Mouse (Mus musculus) liver, adult (tissue): ENCODE results near the gene Hlf.

ENCODE experiments used
- GATA4 ChIP-seq: IDR thresholded peaks from 2 replicates; pipeline ENCODE4 v1.6.1; 2014; ENCODE audit warnings: mild to moderate bottlenecking, low read length; ENCODE audit not compliant: insufficient replicate concordance

The Hlf gene

GRCm38 (mm10) chr11:90358063-90358462 lies 32.6 kb downstream of the Hlf start:
- TF ChIP-seq GATA4 = peak; percentile 56; the same call in 1 of the 2 replicates

- TF ChIP-seq GATA4 = no peak
These were observed 33.3 kb downstream of the Hlf start for GRCm38 (mm10) chr11:90357371-90357770.

- no peak for TF ChIP-seq GATA4
These were observed 34.0 kb downstream of the Hlf start for GRCm38 (mm10) chr11:90356495-90357304.

- TF ChIP-seq GATA4 = no peak
These were observed 34.7 kb downstream of the Hlf start for GRCm38 (mm10) chr11:90356036-90356435.

- no peak for TF ChIP-seq GATA4
These were observed 35.4 kb downstream of the Hlf start for GRCm38 (mm10) chr11:90355270-90355681.

GRCm38 (mm10) chr11:90352696-90353095 lies 38.0 kb downstream of the Hlf start:
- no peak for TF ChIP-seq GATA4

GRCm38 (mm10) chr11:90350153-90350512 lies 40.6 kb downstream of the Hlf start:
- TF ChIP-seq GATA4 = no peak

GRCm38 (mm10) chr11:90349486-90350152 lies 41.1 kb downstream of the Hlf start:
- TF ChIP-seq GATA4 = no peak

GRCm38 (mm10) chr11:90347667-90348459 lies 42.8 kb downstream of the Hlf start:
- no peak for TF ChIP-seq GATA4

- no peak for TF ChIP-seq GATA4
These were observed 44.9 kb downstream of the Hlf start for GRCm38 (mm10) chr11:90345746-90346145.

GRCm38 (mm10) chr11:90342858-90343257 lies 47.8 kb downstream of the Hlf start:
- no peak for TF ChIP-seq GATA4

GRCm38 (mm10) chr11:90342267-90342666 lies 48.4 kb downstream of the Hlf start:
- TF ChIP-seq GATA4 = no peak

- no peak for TF ChIP-seq GATA4
These were observed 49.9 kb downstream of the Hlf start for GRCm38 (mm10) chr11:90340836-90341235.

- TF ChIP-seq GATA4 = no peak
These were observed 55.9 kb downstream of the Hlf start for GRCm38 (mm10) chr11:90334816-90335215.

GRCm38 (mm10) chr11:90332737-90333136 lies 58.0 kb downstream of the Hlf start:
- TF ChIP-seq GATA4 = no peak
